Mouse (Mus musculus): ENCODE data around the gene F13a1. TPM values are rescaled to one million over a fixed set of nuclear protein-coding genes. Genes with fewer than 3 reads are reported as not detected.

F13a1 gene
- total RNA-seq (2015): 211 and 262 TPM in 2 replicates
- total RNA-seq (2017): 337 and 409 TPM in 2 replicates

DNA sequence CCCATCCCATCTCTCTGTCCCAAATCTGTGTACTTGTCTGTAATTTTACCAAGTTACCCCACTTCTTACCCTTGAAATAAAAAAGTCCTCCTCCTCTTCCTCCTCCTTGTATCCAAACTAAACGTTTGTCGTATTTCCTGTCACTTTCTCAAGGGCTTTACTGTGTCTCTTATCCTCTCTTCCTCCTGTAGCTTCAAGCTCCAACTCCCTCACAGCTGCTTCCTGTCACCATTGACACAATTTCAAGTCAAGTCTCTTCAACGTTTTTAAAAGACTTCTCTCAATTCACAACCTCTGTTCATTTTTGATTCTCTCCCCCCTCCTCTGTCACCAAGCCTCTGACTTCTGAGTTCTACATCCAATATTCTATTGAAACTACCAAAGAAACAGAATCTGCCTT lies at the start of gene F13a1:
Gene F13a1, minus strand, starts transcription at position 119 of the 400 bp plus-strand sequence.
- no peak for ATAC-seq (replicated peaks; ENCODE audit: poor library complexity)

DNA sequence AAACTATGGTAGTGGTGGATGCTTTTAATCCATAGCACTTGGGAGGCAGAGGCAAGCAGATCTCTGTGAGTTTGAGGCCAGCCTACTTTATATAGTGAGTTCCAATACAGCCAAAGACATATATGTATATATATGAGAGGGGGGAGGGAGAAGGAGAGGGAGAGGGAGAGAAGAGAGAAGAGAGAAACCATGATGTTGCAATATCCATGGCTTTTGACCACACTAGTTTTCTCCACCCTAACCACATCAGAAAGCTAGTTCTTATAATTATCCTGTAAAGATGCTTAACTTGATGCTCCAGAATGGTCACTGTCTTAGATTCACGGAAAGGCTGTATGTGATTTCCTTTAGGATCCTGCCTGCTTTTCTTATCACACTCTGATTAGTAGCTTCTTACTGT lies 41.6 kb upstream of the F13a1 start:
- peak; percentile 48 for ATAC-seq (replicated peaks; ENCODE audit: poor library complexity)

GRCm38 (mm10) chr13:37089104-37089503 lies 39.1 kb upstream of the F13a1 start:
- ATAC-seq (replicated peaks; ENCODE audit: poor library complexity): no peak

- ATAC-seq (replicated peaks; ENCODE audit: poor library complexity): no peak
Observed at GRCm38 (mm10) chr13:37081506-37082241, 31.6 kb upstream of the F13a1 start.

DNA sequence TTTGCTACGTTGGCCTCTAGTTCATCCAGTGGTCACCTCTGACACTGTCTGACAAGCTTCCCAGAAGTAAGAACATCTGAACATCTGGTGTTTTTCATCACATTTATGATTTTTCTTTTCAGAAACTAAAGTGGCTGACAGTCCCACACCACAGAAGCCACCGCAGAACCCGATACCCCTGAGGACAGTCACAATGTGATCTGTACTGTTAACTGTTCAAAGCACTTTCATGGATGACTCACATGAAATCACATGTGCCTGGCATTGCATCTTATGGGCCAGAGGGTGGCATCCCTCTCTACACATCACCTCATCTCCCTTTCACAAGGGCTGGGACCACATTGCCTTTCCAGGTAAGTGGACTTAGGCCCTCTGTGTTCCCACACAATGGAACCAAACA lies 21.3 kb upstream of the F13a1 start:
- ATAC-seq (replicated peaks; ENCODE audit: poor library complexity): no peak

- ATAC-seq (replicated peaks; ENCODE audit: poor library complexity): peak; percentile 66
Observed at GRCm38 (mm10) chr13:37070824-37071223, 20.8 kb upstream of the F13a1 start.

GRCm38 (mm10) chr13:37060810-37061209 lies 10.8 kb upstream of the F13a1 start:
- no peak for ATAC-seq (replicated peaks; ENCODE audit: poor library complexity)

DNA sequence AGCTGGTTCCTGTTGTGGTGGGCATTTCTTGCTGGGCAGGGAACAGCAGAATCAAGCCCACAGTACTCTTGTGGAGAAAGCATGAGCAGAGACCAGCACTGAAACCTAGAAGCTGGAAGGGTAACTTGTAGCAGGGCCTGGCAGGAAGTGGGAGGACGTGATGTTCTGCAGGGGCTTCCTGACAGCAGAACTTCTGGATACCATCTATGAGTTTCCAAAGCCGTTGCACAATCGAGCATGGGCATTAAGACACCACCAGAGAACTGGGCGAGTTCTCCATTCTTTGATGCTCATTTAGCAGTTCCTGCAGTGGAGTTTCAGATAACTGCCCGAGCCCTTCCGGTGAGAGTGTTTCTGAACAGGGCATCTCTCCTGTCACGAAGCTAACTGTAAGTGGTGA lies 6.6 kb upstream of the F13a1 start:
- peak; percentile 96 for ATAC-seq (replicated peaks; ENCODE audit: poor library complexity)

DNA sequence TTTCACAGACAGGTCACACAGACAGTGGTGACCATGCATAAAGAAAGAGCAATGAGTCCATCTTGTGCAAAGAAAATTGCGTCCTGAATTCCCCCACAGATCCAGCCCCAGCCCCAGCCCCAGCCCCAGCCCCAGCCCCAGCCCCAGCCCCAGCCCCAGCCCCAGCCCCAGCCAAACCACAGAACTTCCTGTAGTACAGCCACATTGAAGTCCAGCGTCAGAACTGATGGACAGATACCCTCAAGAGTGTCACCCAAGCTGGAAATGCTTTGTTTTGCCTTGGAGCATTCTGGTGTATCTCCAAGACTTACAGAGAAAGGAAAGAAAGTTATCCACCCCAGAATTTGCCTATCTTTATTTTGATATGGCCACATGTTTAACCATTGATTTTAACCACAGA lies 413 bp downstream of the F13a1 start:
- ATAC-seq (replicated peaks; ENCODE audit: poor library complexity): no peak

DNA sequence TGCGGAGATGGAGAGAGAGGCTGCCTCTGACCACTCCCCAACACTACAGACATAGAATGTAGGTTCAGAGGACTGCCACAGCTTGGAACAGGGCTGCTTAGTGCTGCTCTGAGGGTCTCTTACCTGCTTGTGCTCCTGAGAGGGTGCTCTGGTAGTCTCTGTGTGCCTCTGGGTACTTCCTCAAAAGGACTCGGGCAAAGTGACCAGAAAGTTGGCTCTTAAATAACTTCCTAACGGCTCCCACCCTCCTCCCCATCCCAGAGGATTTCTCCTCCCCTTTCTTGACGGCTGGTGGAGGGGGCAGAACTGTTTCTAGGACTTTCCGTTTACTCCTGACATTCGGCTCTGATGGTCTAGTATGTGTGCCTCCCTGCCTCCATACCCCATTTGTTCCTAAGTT lies 1.0 kb downstream of the F13a1 start:
- ATAC-seq (replicated peaks; ENCODE audit: poor library complexity): peak; percentile 68

DNA sequence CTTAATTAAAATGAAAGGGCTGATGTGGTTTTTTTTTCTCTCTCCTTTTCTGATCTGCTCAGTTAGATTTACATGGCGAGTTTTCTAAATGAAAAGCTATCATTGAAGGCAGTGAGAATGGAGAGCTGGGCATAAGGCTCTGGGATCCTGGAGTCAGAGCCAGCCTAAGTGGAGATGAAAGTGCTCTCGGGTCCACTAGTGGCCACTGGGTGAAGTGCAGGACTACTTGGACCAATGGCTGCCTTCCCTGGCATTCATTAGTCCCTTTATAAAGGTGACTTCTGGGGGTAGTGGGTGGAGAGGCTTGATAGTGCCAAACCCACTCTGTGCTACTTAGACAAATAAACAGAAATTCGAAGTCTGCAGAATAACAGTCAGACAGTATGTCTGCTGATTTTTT lies 5.0 kb downstream of the F13a1 start:
- 0 out of 2 replicates have a peak, but pooled peaks have one; percentile 55 for ATAC-seq (replicated peaks; ENCODE audit: poor library complexity)

GRCm38 (mm10) chr13:37034745-37035144 lies 15.3 kb downstream of the F13a1 start:
- no peak for ATAC-seq (replicated peaks; ENCODE audit: poor library complexity)

GRCm38 (mm10) chr13:37025996-37026579 lies 24.0 kb downstream of the F13a1 start:
- no peak for ATAC-seq (replicated peaks; ENCODE audit: poor library complexity)

DNA sequence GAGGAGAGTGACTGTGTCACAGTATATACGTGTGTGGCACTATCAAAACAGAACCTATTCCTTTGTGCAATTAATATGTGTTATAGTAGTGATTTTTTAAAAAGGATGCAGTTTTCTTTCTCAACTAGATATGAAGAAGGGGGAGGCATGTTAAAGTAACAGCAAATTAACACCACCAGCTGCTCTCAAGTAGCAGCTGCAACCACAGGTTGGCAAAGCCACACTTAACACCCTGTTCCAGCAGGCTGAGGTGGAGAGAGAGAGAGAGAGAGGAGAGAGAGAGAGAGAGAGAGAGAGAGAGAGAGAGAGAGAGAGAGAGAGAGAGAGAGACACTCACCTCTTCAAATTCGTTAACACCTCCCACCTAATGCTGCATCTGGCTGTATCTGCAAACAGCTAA lies 28.5 kb downstream of the F13a1 start:
- no peak for ATAC-seq (replicated peaks; ENCODE audit: poor library complexity)

DNA sequence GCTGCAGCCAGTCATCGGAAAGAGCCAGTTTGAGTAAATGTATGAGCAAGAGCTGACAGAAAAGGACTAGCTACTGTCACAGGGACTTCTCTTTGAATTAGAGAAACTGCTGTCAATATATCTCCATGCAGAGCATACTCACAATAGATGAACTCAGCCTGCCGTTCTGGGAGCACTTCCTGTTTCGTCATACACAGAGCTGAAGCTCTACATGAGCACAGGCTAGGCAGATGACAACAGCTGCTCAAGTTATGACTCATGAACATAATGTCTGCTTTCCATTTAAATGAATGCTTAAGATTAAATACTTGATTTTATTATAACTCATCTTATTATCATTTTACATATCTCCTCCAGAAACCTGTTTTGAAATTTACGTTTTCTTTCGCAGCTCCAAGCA lies 39.3 kb downstream of the F13a1 start:
- ATAC-seq (replicated peaks; ENCODE audit: poor library complexity): peak; percentile 63; the same call in 1 of the 2 replicates

DNA sequence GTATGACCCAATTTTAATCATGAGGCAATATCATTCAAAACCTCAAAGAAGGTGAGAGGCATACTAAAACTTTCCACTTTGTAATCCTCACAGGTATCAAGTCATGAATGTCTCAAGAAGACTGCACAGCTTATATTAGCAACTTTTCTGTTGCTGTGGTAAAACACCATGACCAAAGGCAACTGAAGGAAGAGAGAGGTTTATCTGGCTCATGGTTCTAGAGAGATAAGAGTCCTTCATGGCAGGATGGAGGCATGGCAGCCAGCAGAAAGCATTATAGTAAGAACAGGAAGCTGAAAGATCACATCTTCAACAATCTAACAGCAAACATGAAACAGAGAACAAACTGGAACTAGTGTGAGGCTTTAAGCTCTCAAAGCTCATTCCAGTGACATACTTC lies 43.8 kb downstream of the F13a1 start:
- ATAC-seq (replicated peaks; ENCODE audit: poor library complexity): peak; percentile 44; the same call in 1 of the 2 replicates

DNA sequence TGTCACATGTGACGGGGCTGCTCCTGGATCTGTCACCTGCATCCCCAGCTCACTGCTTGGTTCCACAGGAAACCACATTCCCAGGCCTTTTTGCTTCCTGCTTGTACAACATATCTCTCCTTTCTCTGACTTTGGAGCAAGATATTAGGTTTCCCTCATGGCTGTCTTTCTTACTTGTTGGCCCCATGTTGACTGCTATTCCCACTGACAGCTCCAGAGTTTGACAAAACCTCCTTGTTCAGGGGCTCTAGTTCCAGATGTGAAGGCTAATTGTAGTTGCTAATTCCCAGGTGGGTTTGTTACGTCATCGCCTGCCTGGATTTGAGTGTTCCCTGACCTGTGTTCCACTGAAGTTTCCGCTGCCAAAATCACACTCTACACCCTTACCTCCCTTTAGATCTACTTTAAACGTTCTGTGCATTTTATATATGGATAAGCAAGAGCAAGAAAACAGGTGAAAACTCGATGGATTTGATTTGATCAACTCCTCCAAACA lies 50.8 kb downstream of the F13a1 start:
- ATAC-seq (replicated peaks; ENCODE audit: poor library complexity): no peak

DNA sequence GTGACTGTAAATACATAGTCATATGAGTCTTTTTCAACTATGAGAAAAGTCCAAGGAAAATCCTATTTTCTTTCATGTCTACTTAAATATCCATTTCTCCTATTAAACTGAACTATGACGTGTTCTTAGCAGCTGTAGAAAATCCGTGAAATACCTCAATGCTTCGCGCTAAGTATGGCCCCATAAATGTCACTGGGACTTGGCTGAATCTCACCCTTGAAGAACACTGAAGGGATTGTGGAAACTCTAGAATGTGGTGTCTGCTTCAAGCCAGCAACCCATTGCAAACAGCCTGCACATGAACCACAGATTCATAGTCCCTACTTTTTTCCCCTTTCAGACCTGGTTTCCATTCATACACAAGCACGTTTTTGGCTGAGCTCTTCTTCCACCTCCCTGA lies 56.5 kb downstream of the F13a1 start:
- no peak for ATAC-seq (replicated peaks; ENCODE audit: poor library complexity)

DNA sequence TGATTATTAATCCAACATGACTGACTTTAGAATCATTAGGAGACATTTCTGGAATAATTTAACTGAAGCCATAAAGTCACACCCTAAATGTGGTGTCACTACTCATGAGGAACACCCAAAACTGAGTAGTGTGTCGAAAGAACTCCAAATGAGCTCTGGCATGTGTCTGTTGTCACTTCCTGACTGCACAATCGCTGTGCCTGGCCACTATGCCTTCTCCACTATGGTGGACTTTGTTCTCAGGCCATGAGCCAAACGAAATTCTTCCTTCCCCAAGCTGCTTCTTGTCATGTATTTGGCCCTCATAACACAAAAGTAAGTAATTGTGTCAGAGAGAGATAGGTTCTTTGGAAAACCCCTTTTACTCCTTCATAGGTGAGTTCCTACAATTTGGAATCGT lies 61.7 kb downstream of the F13a1 start:
- ATAC-seq (replicated peaks; ENCODE audit: poor library complexity): peak; percentile 70

- ATAC-seq (replicated peaks; ENCODE audit: poor library complexity): no peak
Observed at GRCm38 (mm10) chr13:36973016-36973415, 77.0 kb downstream of the F13a1 start.

DNA sequence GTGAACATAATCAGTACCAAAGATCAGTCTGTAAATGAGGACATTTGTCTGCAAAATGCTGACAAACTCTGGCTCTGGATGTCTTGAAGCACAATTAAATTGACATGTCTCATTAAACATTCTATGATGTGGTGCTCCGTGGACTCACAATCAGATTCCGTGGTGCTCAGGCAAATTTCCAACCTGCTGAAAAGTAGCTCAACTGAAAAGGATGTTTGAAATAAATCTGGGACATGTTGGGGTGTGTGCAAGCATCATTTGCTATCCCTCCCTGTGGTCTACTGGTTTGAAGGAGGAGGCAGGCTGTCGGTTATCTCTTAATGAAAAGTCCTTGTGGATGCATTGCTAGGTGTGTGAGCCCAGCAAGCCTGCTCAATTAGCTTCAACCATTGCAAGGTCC lies 77.8 kb downstream of the F13a1 start:
- ATAC-seq (replicated peaks; ENCODE audit: poor library complexity): no peak

DNA sequence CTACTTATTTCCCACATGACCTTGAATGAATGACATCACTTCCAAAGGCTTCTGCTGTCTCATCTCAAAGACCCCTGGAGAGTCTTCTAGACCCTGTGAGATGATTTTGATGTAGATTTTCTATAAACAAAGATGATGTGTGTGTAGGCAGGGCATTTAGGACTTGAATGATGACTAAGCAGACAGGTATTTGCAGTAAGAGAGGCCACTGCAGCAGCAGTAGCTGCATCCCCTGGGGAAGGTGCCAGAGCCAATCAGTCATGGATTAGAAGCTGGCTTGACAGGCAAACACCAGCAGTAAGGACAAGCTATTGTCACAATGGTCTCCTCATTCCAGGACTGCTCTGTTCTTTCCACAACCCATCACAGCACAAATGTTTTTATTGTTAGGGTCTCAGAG lies 87.1 kb downstream of the F13a1 start:
- ATAC-seq (replicated peaks; ENCODE audit: poor library complexity): no peak

Measured in megakaryocyte progenitor cell, adult 5-6 weeks (primary cell).